Mouse (Mus musculus) left cerebral cortex, postnatal 36 days (tissue): Measurements from ENCODE around the gene Ppp4c. TPM values are rescaled to one million over a fixed set of nuclear protein-coding genes. Genes with fewer than 3 reads are reported as not detected.

ENCODE experiments used
- DNase-seq, 2 experiments: peaks; one replicate each; pipeline ENCODE4 v3.0.0; 2021 to 2022; ENCODE audit warnings: low spot score in 2 of 2, mixed read lengths in 1 of 2
- intact Hi-C: fragments of 180-260 bp; cut with DNase I; formaldehyde crosslinking; loops from one replicate; pipeline ENCODE4 v1.15.1; 2025
- total RNA-seq, 2 experiments: library from RNA; stranded (reverse); gene quantifications; 2 replicates each; pipeline ENCODE4 v1.2.3; 2021

Gene Ppp4c
- total RNA-seq, result 10 to 100 TPM; 47.5 to 49.9 TPM

- intact Hi-C loops, result loop anchor here (1.0 kb wide), 1 partner anchor 12 kb away; no protein-coding TSS in a partner anchor
- peak; percentile 95 for DNase-seq
Observed at GRCm38 (mm10) chr7:126791851-126792720, at the start of gene Ppp4c. Gene Ppp4c (minus strand): TSS chr7:126792496.

GRCm38 (mm10) chr7:126833294-126833693, 41.0 kb upstream of the Ppp4c start:
- intact Hi-C loops, result no loop called here
- no peak for DNase-seq

GRCm38 (mm10) chr7:126832036-126832598, 39.8 kb upstream of the Ppp4c start:
- intact Hi-C loops, result loop anchor here (1.0 kb wide), 1 partner anchor 30 kb away; the partner anchor contains the start of gene Ino80e
- peak; percentile 71 to 73 for DNase-seq

- DNase-seq, result no peak
- intact Hi-C loops, result loop anchor here (2.0 kb wide), 1 partner anchor 279 kb away; no protein-coding TSS in a partner anchor
Observed at GRCm38 (mm10) chr7:126831539-126831938, 39.2 kb upstream of the Ppp4c start, which contains the start of gene 4930451I11Rik. Gene 4930451I11Rik (minus strand): TSS chr7:126831639.

GRCm38 (mm10) chr7:126825952-126826351, 33.7 kb upstream of the Ppp4c start:
- intact Hi-C loops, result no loop called here
- DNase-seq, result no peak

- no peak for DNase-seq
- intact Hi-C loops, result no loop called here
Observed at GRCm38 (mm10) chr7:126825403-126825802, 33.1 kb upstream of the Ppp4c start.

GRCm38 (mm10) chr7:126823940-126824339, 31.6 kb upstream of the Ppp4c start:
- intact Hi-C loops, result no loop called here
- no peak for DNase-seq

GRCm38 (mm10) chr7:126823202-126823711, 31.0 kb upstream of the Ppp4c start:
- peak in 1 of 2 experiments; percentile 43 for DNase-seq
- intact Hi-C loops, result no loop called here

GRCm38 (mm10) chr7:126822741-126823140, 30.4 kb upstream of the Ppp4c start:
- DNase-seq, result no peak
- intact Hi-C loops, result no loop called here

- intact Hi-C loops, result no loop called here
- DNase-seq, result peak; percentile 71 to 78
Observed at GRCm38 (mm10) chr7:126821835-126822511, 29.7 kb upstream of the Ppp4c start.

- intact Hi-C loops, result loop anchor here (10.0 kb wide), 1 partner anchor 366 kb away; no protein-coding TSS in a partner anchor
Observed at GRCm38 (mm10) chr7:126818818-126819217, 26.5 kb upstream of the Ppp4c start.

GRCm38 (mm10) chr7:126817595-126817994, 25.3 kb upstream of the Ppp4c start:
- intact Hi-C loops, result loop anchor here (10.0 kb wide), 1 partner anchor 367 kb away; no protein-coding TSS in a partner anchor
- DNase-seq, result no peak

More at GRCm38 (mm10) chr7:126818818-126819217, 26.5 kb upstream of the Ppp4c start:
- DNase-seq, result no peak

GRCm38 (mm10) chr7:126816494-126816893, 24.2 kb upstream of the Ppp4c start:
- intact Hi-C loops, result loop anchor here (10.0 kb wide), 1 partner anchor 368 kb away; no protein-coding TSS in a partner anchor
- DNase-seq, result no peak

- no peak for DNase-seq
- intact Hi-C loops, result loop anchor here (10.0 kb wide), 1 partner anchor 369 kb away; no protein-coding TSS in a partner anchor
Observed at GRCm38 (mm10) chr7:126815726-126816222, 23.5 kb upstream of the Ppp4c start.

- DNase-seq, result no peak
- intact Hi-C loops, result loop anchor here (10.0 kb wide), 1 partner anchor 375 kb away; no protein-coding TSS in a partner anchor
Observed at GRCm38 (mm10) chr7:126809723-126810369, 17.6 kb upstream of the Ppp4c start.

- peak; percentile 92 to 93 for DNase-seq
- intact Hi-C loops, result no loop called here
Observed at GRCm38 (mm10) chr7:126808703-126809455, 16.6 kb upstream of the Ppp4c start.

- intact Hi-C loops, result no loop called here
- no peak for DNase-seq
Observed at GRCm38 (mm10) chr7:126807405-126807804, 15.1 kb upstream of the Ppp4c start.

GRCm38 (mm10) chr7:126806956-126807355, 14.7 kb upstream of the Ppp4c start:
- DNase-seq, result no peak
- intact Hi-C loops, result no loop called here
